Mouse (Mus musculus) embryo, embryonic 9.5 days (tissue): ENCODE results near the gene St6galnac5.

Experiments used
- DNase-seq: peaks from one replicate; pipeline ENCODE4 v3.0.0-alpha.2; 2017; ENCODE audit errors: extremely low spot score

The St6galnac5 gene

GRCm38 (mm10) chr3:152867654-152868525, 114.2 kb downstream of the St6galnac5 start:
- DNase-seq: no peak

GRCm38 (mm10) chr3:152866035-152866965, 115.7 kb downstream of the St6galnac5 start:
- no peak for DNase-seq

GRCm38 (mm10) chr3:152861978-152862377, 120.1 kb downstream of the St6galnac5 start:
- DNase-seq: no peak

GRCm38 (mm10) chr3:152861450-152861849, 120.6 kb downstream of the St6galnac5 start:
- no peak for DNase-seq

GRCm38 (mm10) chr3:152856095-152856494, 126.0 kb downstream of the St6galnac5 start:
- no peak for DNase-seq

- DNase-seq: no peak
Measured at GRCm38 (mm10) chr3:152855006-152855614, 126.9 kb downstream of the St6galnac5 start.

GRCm38 (mm10) chr3:152843925-152844324, 138.1 kb downstream of the St6galnac5 start:
- no peak for DNase-seq

- no peak for DNase-seq
Measured at GRCm38 (mm10) chr3:152842648-152843047, 139.4 kb downstream of the St6galnac5 start.

GRCm38 (mm10) chr3:152841264-152841663, 140.8 kb downstream of the St6galnac5 start:
- DNase-seq: no peak

- no peak for DNase-seq
Measured at GRCm38 (mm10) chr3:152837938-152838337, 144.1 kb downstream of the St6galnac5 start.

- DNase-seq: no peak
Measured at GRCm38 (mm10) chr3:152837407-152837806, 144.6 kb downstream of the St6galnac5 start.

GRCm38 (mm10) chr3:152832436-152832835, 149.6 kb downstream of the St6galnac5 start:
- no peak for DNase-seq

- no peak for DNase-seq
Measured at GRCm38 (mm10) chr3:152831974-152832373, 150.1 kb downstream of the St6galnac5 start.

- DNase-seq: no peak
Measured at GRCm38 (mm10) chr3:152831377-152831776, 150.7 kb downstream of the St6galnac5 start.

- peak; percentile 70 for DNase-seq
Measured at GRCm38 (mm10) chr3:152821202-152821601, 160.8 kb downstream of the St6galnac5 start.

GRCm38 (mm10) chr3:152820406-152820805, 161.6 kb downstream of the St6galnac5 start:
- DNase-seq: no peak

- no peak for DNase-seq
Measured at GRCm38 (mm10) chr3:152815110-152815509, 166.9 kb downstream of the St6galnac5 start.

GRCm38 (mm10) chr3:152813905-152814304, 168.1 kb downstream of the St6galnac5 start:
- DNase-seq: no peak

- DNase-seq: peak; percentile 24
Measured at GRCm38 (mm10) chr3:152799738-152800431, 182.2 kb downstream of the St6galnac5 start.

- DNase-seq: peak; percentile 39
Measured at GRCm38 (mm10) chr3:152797354-152797753, 184.7 kb downstream of the St6galnac5 start.

- DNase-seq: no peak
Measured at GRCm38 (mm10) chr3:152796216-152796615, 185.8 kb downstream of the St6galnac5 start.
